Mouse (Mus musculus): Measurements from ENCODE around the gene Eif4g3. TPM values are rescaled to one million over a fixed set of nuclear protein-coding genes. Genes with fewer than 3 reads are reported as not detected.

Gene Eif4g3
- polyA plus RNA-seq, 1 experiment from 2014 or later: 48.6 TPM

DNA sequence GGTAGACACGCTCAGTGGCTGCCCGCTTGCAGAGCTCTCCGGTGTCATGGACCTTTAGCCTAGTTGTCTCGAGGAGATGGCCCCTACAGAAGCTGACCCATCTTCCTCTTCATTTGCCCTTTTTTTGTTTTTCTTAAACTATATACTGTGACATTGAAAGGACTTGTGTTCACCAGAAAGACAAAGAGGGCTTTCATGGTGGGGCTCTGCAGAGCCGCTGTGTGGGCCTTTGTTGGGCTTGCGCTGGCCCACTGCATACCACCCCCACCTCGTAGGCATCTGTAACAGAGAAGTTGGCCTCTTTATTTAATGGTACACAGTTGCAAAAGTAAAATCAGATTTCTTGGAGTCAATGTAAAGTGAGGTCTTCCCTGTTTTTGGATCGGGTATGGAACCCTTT is 44.3 kb downstream of the Eif4g3 start:
- Histone ChIP-seq H3K9me3 (no peaks in the 10 kb centered on the region), H3K4me2 (replicated peaks) (no peak overlapping the region), H3K9ac (replicated peaks) (no peak overlapping the region), H3K36me3 (no peaks in the 10 kb centered on the region), H3K4me3 (no peak overlapping the region), H3K27me3 (no peaks in the 10 kb centered on the region), H3K27ac (replicated peaks) (peak overlapping the region; percentile 42; the same call in 1 of the 2 replicates), H3K4me1 (peaks cover 41% of the 10 kb centered on the region)
- 36% methylated on average over 8 of the region's 8 CpGs for WGBS
- no peak for ATAC-seq (replicated peaks)

DNA sequence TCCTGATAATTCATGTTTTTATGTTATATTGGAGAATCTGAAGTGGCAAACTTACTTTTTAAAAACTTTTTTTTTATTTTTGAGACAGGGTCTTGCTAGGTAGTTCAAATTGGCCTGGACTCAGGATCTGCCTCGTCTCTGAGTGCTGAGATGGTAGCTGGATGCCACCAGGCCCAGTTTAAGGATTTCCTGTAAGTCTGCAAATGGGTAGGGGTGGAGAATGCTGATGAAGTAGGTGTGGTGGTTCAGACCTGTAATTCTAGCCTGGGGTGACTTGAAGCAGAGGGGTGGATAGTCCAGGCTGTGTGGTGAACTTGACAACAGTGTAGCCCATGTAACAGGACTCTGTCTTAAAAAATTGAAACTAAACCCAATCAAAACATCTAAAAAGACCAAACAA is 45.1 kb downstream of the Eif4g3 start:
- no peaks in the 10 kb centered on the region for H3K9me3 ChIP-seq
- H3K4me1 ChIP-seq: peaks cover 42% of the 10 kb centered on the region
- no peak overlapping the region for H3K27ac ChIP-seq (replicated peaks)
- no peak overlapping the region for H3K4me2 ChIP-seq (replicated peaks)
- H3K36me3 ChIP-seq: no peaks in the 10 kb centered on the region
- ATAC-seq (replicated peaks): no peak
- H3K27me3 ChIP-seq: no peaks in the 10 kb centered on the region
- 83% methylated on average over 1 of the region's 1 CpGs for WGBS
- no peak overlapping the region for H3K4me3 ChIP-seq
- H3K9ac ChIP-seq (replicated peaks): no peak overlapping the region

DNA sequence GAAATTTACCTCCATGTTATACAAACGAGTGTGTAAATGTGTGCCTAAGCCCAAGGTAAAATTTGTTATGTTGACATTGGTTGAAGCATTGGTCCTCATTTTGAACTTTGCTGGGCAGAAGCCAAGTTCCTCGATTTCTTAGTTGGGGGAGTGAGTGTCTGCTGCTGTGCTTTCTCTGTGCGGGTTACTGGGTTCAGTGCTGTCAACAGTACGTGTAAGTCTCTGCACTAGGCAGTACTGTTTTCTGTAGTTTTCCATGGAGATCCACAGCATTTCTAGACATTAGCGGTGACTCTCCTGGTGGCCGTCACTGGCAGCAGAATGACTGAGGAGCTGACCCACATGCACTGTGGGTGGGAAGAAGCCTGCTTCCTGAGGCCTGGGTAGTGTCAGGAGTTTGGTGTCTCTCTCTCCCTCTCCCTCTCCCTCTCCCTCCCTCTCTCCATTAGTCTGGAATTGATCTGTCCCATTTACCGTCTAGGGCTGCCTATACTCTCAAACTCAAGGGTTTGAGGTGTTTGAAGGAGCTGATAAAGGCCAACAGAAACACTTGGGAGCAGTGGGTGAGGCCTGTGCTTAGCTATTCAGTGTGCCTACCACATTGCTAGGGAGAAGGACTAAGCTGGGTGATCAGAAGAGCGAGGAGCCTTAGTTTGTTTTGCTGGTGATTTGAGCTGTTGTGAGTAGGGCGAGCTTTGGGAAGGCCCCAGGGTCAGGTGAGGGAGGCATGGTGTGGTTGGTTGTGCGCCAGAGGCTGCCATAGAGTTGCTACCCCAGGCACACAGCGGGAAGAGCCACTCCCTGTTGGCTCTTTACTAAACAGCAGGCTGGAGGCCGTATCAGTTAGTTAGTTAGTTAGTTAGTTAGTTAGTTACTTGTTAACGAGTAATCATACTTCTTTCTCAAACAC is 45.8 kb downstream of the Eif4g3 start:
- H3K4me1 ChIP-seq: peaks cover 42% of the 10 kb centered on the region
- no peaks in the 10 kb centered on the region for H3K9me3 ChIP-seq
- no peaks in the 10 kb centered on the region for H3K36me3 ChIP-seq
- H3K9ac ChIP-seq (replicated peaks): no peak overlapping the region
- no peak for ATAC-seq (replicated peaks)
- no peaks in the 10 kb centered on the region for H3K27me3 ChIP-seq
- H3K4me3 ChIP-seq: no peak overlapping the region
- no peak overlapping the region for H3K27ac ChIP-seq (replicated peaks)
- 74% methylated on average over 13 of the region's 13 CpGs for WGBS
- no peak overlapping the region for H3K4me2 ChIP-seq (replicated peaks)

DNA sequence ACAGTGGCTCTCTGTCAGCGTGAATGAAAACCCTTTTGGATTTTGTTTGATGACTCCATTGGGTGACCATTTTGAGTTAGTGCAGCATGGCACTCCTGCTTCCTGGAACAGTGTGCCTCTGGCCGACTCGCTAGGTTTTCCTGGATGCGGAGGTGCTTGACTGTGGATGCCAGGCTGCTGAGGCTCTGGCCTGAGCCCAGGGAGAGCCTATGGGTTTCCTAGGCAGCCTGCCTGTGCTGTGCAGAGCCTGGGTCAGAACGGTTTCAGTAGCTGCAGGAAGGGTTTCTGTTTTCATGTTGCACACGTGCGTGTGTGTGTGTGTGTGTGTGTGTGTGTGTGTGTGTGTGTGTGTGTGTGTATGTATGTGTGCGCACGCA is 46.4 kb downstream of the Eif4g3 start:
- no peak for ATAC-seq (replicated peaks)
- H3K9me3 ChIP-seq: no peaks in the 10 kb centered on the region
- no peaks in the 10 kb centered on the region for H3K36me3 ChIP-seq
- no peak overlapping the region for H3K4me3 ChIP-seq
- peaks cover 42% of the 10 kb centered on the region for H3K4me1 ChIP-seq
- no peaks in the 10 kb centered on the region for H3K27me3 ChIP-seq
- no peak overlapping the region for H3K4me2 ChIP-seq (replicated peaks)
- no peak overlapping the region for H3K27ac ChIP-seq (replicated peaks)
- no peak overlapping the region for H3K9ac ChIP-seq (replicated peaks)
- 72% methylated on average over 9 of the region's 9 CpGs for WGBS

DNA sequence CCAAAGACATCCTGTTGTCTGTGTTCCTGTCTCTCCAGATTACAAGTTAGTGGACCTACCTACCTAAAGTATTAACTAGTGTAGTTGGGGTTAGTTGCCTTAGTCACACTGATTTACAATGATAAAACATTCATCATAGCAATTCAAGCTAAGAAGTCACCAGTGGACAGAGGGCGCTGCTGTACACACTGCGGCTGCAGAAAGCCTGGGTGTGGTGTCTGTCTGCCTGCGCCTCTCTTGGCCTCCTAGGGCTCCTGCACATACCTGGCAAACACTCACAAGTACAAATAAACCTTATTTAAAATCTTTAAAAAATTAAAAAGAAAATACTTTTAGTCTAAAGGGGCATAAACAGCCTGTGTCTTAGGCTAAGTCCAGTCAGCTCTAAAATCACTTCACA is 47.8 kb downstream of the Eif4g3 start:
- no peaks in the 10 kb centered on the region for H3K27me3 ChIP-seq
- H3K27ac ChIP-seq (replicated peaks): no peak overlapping the region
- H3K4me2 ChIP-seq (replicated peaks): no peak overlapping the region
- no peaks in the 10 kb centered on the region for H3K9me3 ChIP-seq
- H3K4me1 ChIP-seq: peaks cover 42% of the 10 kb centered on the region
- no peak for ATAC-seq (replicated peaks)
- WGBS: 90% methylated on average over 3 of the region's 3 CpGs
- no peak overlapping the region for H3K9ac ChIP-seq (replicated peaks)
- no peak overlapping the region for H3K4me3 ChIP-seq
- H3K36me3 ChIP-seq: peaks cover 7% of the 10 kb centered on the region

DNA sequence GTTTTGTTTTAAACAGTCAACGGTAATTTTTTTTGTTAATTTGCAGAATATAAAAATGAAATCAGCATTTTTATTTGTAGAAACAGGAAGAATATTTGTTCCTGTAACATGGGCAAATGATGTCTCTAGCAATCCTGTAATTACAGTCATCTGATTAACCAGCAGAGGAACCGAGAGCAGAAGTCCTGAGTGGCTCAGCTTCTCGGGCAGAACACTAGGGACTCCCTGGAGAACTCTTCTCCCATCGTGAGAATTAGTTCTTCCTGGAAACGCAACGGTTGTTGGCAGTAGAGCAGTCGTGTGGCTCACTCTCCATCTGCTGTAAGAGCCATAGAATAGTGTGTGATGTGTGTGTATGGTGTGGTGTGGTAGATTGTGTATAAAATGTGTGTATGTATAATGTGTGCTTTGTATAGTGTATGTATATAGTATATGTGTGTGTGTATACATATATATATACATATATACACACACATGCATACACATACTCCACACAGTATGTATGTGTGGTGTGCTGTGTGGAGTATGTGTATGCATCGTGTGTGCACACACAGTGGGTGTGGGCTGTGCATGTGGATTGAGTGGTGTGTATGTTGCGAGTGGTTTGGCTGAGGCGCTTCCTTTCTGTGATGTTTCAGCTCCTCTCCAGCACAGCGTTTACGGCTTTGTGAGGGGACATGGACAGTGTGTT is 48.9 kb downstream of the Eif4g3 start:
- 51% methylated on average over 12 of the region's 12 CpGs for WGBS
- peak; percentile 26; the same call in 1 of the 2 replicates for ATAC-seq (replicated peaks)
- Histone ChIP-seq H3K27ac (replicated peaks) (peak overlapping the region; percentile 33; the same call in 1 of the 2 replicates), H3K4me2 (replicated peaks) (no peak overlapping the region), H3K4me3 (no peak overlapping the region), H3K9me3 (no peaks in the 10 kb centered on the region), H3K4me1 (peaks cover 38% of the 10 kb centered on the region), H3K27me3 (no peaks in the 10 kb centered on the region), H3K9ac (replicated peaks) (0 out of 2 replicates have a peak overlapping the region, but pooled peaks have one; percentile 6), H3K36me3 (peaks cover 15% of the 10 kb centered on the region)

DNA sequence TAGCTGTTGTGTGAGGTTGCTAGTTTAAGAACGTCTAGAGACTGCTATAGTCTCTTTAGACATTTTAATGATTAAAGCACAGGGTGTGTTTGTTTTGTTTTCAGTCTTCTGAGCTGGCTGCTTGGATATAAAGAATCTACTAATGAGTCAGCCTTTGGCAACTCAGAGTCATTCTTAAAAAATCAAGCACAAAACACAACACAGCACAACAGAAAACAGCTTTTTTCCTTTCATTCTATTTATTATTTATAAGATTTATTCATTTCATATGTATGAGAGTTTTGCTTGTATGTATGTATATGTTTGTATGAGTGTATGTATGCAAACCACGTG is 49.4 kb downstream of the Eif4g3 start:
- H3K36me3 ChIP-seq: peaks cover 16% of the 10 kb centered on the region
- no peak for ATAC-seq (replicated peaks)
- H3K9ac ChIP-seq (replicated peaks): 0 out of 2 replicates have a peak overlapping the region, but pooled peaks have one; percentile 6
- H3K27ac ChIP-seq (replicated peaks): peak overlapping the region; percentile 33; the same call in 1 of the 2 replicates
- peaks cover 33% of the 10 kb centered on the region for H3K4me1 ChIP-seq
- WGBS: 38% methylated on average over 2 of the region's 2 CpGs
- H3K27me3 ChIP-seq: no peaks in the 10 kb centered on the region
- no peak overlapping the region for H3K4me2 ChIP-seq (replicated peaks)
- no peak overlapping the region for H3K4me3 ChIP-seq
- H3K9me3 ChIP-seq: no peaks in the 10 kb centered on the region

DNA sequence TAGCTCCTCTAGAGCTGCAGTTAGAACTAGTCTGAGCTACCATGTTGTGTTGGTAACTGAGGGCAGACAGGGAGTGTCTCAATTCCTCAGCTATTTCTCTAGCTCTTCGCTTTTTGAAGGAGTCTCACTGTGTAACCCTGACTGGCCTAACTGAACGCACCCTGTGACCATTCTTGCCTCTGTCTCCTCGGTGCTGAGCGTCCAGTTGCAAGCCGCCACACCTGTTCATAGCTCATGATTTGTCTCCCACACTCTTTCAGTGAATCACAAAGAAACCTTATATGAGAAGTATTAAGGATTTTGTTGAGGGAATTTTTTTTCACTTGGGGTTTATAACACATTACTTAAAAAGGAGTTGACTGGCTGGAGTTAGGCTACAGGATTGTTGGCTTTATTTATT is 49.8 kb downstream of the Eif4g3 start:
- Histone ChIP-seq H3K4me2 (replicated peaks) (no peak overlapping the region), H3K4me3 (no peak overlapping the region), H3K9ac (replicated peaks) (no peak overlapping the region), H3K36me3 (peaks cover 16% of the 10 kb centered on the region), H3K27me3 (no peaks in the 10 kb centered on the region), H3K27ac (replicated peaks) (no peak overlapping the region; the same call in 1 of the 2 replicates), H3K4me1 (peaks cover 32% of the 10 kb centered on the region), H3K9me3 (no peaks in the 10 kb centered on the region)
- WGBS: 92% methylated on average over 5 of the region's 5 CpGs
- no peak for ATAC-seq (replicated peaks)

DNA sequence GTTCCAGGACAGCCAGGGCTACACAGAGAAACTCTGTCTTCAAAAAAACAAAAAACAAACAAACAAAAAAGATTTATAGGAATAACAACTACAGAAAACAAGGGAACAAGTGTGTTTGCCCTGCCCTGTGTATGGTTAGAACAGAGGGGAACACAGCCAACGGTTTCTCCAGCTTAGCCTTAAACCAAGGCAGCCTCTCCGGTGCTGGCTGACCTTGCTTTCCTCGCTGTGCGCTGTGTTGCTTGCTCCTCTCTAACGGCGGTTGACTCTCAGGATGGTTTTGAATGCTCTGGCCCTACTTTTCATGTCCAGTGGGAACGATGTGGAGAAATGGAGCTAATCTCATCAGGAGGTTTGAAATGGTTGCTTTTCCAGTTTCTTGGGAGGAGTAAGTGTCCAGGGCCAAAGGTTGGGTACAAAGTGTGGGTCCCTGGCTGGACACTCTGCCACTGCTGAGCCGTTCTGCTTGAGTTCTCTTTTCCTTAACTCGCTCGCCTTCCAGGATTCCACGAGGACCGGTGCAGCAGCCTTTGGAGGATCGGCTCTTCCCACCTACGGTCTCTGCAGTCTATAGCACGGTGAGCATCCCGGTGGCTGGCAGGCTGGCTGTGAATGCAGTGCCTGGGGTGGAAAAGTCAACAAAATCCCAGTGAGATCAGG is 52.1 kb downstream of the Eif4g3 start:
- H3K4me1 ChIP-seq: peaks cover 22% of the 10 kb centered on the region
- no peak for ATAC-seq (replicated peaks)
- no peak overlapping the region for H3K4me2 ChIP-seq (replicated peaks)
- no peaks in the 10 kb centered on the region for H3K9me3 ChIP-seq
- no peak overlapping the region for H3K4me3 ChIP-seq
- no peaks in the 10 kb centered on the region for H3K27me3 ChIP-seq
- no peak overlapping the region for H3K27ac ChIP-seq (replicated peaks)
- 98% methylated on average over 16 of the region's 16 CpGs for WGBS
- H3K36me3 ChIP-seq: peaks cover 19% of the 10 kb centered on the region
- no peak overlapping the region for H3K9ac ChIP-seq (replicated peaks)

DNA sequence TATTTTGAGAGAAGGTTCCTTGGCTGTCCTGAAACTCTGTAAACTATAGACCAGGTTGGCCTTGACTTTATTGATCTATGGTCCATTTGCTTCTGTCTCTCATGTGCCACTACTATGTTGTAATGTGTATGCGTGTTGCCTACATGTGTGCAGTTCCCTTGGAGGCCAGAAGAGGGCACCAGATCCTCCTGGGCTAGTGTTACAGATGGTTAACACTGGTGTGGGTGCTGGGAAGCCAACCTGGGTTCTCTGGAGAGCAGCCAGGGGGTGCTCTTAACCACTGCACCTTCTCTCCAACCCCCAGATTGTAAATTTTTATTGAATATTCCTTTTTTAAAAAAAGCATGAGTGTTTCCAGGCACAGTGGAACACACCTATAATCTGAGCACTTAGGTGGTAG is 53.0 kb downstream of the Eif4g3 start:
- H3K4me1 ChIP-seq: peaks cover 22% of the 10 kb centered on the region
- H3K4me2 ChIP-seq (replicated peaks): no peak overlapping the region
- no peak for ATAC-seq (replicated peaks)
- H3K4me3 ChIP-seq: no peak overlapping the region
- peaks cover 19% of the 10 kb centered on the region for H3K36me3 ChIP-seq
- no peaks in the 10 kb centered on the region for H3K27me3 ChIP-seq
- no peaks in the 10 kb centered on the region for H3K9me3 ChIP-seq
- H3K9ac ChIP-seq (replicated peaks): no peak overlapping the region
- 100% methylated on average over 1 of the region's 1 CpGs for WGBS
- no peak overlapping the region for H3K27ac ChIP-seq (replicated peaks)

DNA sequence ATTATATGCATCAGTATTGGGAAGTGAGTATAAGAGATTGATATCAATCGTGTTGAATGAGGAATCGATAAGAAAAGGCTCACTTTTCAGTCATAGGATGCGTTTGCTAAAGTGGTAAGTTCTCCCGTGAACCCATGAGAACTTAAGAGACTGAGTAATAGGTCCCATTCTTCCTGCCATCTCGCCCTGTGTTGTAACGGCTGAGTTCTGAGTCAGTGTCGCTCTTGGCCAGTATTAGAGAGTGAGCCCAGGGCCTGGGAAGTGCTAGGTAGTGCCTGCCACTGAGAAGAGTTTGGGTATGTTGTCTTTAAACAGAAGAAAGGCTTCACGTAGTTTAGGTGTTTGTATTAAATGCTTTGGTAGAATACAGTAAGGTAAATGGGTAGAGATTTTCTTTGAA is 53.5 kb downstream of the Eif4g3 start:
- H3K9ac ChIP-seq (replicated peaks): no peak overlapping the region
- H3K36me3 ChIP-seq: peaks cover 19% of the 10 kb centered on the region
- WGBS: 96% methylated on average over 8 of the region's 8 CpGs
- no peak overlapping the region for H3K4me3 ChIP-seq
- ATAC-seq (replicated peaks): no peak
- H3K9me3 ChIP-seq: no peaks in the 10 kb centered on the region
- H3K27ac ChIP-seq (replicated peaks): no peak overlapping the region
- peaks cover 17% of the 10 kb centered on the region for H3K4me1 ChIP-seq
- no peak overlapping the region for H3K4me2 ChIP-seq (replicated peaks)
- H3K27me3 ChIP-seq: no peaks in the 10 kb centered on the region

DNA sequence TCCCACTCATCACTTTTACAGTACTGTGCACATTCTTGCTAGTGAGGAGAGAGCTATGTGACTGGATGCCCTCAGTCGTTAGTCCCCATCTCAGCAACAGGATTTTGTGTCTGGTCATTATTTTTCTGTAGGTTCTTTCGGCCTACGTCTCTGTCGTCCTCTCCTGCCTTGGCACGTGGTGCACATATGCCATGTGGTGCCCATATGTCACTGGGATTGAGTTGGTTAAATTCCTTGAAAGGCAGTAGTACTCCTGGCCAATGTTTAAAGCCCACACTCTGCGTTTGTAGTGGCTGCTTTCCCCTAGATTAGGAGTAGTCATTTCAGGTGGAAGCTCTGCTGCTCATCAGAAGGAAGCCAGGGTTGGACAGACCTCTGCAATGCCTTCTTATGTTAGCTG is 56.7 kb downstream of the Eif4g3 start:
- peaks cover 11% of the 10 kb centered on the region for H3K4me1 ChIP-seq
- H3K9me3 ChIP-seq: no peaks in the 10 kb centered on the region
- no peak overlapping the region for H3K9ac ChIP-seq (replicated peaks)
- H3K27me3 ChIP-seq: no peaks in the 10 kb centered on the region
- H3K27ac ChIP-seq (replicated peaks): no peak overlapping the region
- H3K4me2 ChIP-seq (replicated peaks): no peak overlapping the region
- H3K36me3 ChIP-seq: peaks cover 27% of the 10 kb centered on the region
- no peak overlapping the region for H3K4me3 ChIP-seq
- 59% methylated on average over 6 of the region's 6 CpGs for WGBS
- 0 out of 2 replicates have a peak, but pooled peaks have one; percentile 19 for ATAC-seq (replicated peaks)

Measured in forebrain, embryonic 15.5 days (tissue).